Mouse (Mus musculus): ENCODE measurements around the gene Aldh3b1.

The Aldh3b1 gene

GRCm38 (mm10) chr19:3910206-3910605 lies 19.4 kb downstream of the Aldh3b1 start:
- DNase-seq (ENCODE audit: low spot score): no peak

- DNase-seq (ENCODE audit: low spot score): no peak
Observed at GRCm38 (mm10) chr19:3907876-3908660, 21.5 kb downstream of the Aldh3b1 start.

GRCm38 (mm10) chr19:3906795-3907786 lies 22.5 kb downstream of the Aldh3b1 start, which contains the start of gene Tcirg1:
Gene Tcirg1, minus strand, starts transcription at chr19:3907133.
- no peak for DNase-seq (ENCODE audit: low spot score)

- DNase-seq (ENCODE audit: low spot score): no peak
Observed at GRCm38 (mm10) chr19:3906326-3906725, 23.3 kb downstream of the Aldh3b1 start.

GRCm38 (mm10) chr19:3905261-3905969 lies 24.2 kb downstream of the Aldh3b1 start:
- DNase-seq (ENCODE audit: low spot score): no peak

- no peak for DNase-seq (ENCODE audit: low spot score)
Observed at GRCm38 (mm10) chr19:3904363-3904675, 25.3 kb downstream of the Aldh3b1 start.

GRCm38 (mm10) chr19:3903648-3904362 lies 25.8 kb downstream of the Aldh3b1 start:
- DNase-seq (ENCODE audit: low spot score): no peak

- no peak for DNase-seq (ENCODE audit: low spot score)
Observed at GRCm38 (mm10) chr19:3902966-3903365, 26.6 kb downstream of the Aldh3b1 start.

GRCm38 (mm10) chr19:3899618-3900017 lies 30.0 kb downstream of the Aldh3b1 start:
- no peak for DNase-seq (ENCODE audit: low spot score)

GRCm38 (mm10) chr19:3898952-3899351 lies 30.7 kb downstream of the Aldh3b1 start:
- no peak for DNase-seq (ENCODE audit: low spot score)

GRCm38 (mm10) chr19:3897557-3897956 lies 32.1 kb downstream of the Aldh3b1 start:
- DNase-seq (ENCODE audit: low spot score): no peak

GRCm38 (mm10) chr19:3896208-3896607 lies 33.4 kb downstream of the Aldh3b1 start:
- no peak for DNase-seq (ENCODE audit: low spot score)

- no peak for DNase-seq (ENCODE audit: low spot score)
Observed at GRCm38 (mm10) chr19:3895171-3895631, 34.4 kb downstream of the Aldh3b1 start.

- no peak for DNase-seq (ENCODE audit: low spot score)
Observed at GRCm38 (mm10) chr19:3894294-3894693, 35.3 kb downstream of the Aldh3b1 start.

- no peak for DNase-seq (ENCODE audit: low spot score)
Observed at GRCm38 (mm10) chr19:3893545-3894116, 36.0 kb downstream of the Aldh3b1 start.

- DNase-seq (ENCODE audit: low spot score): no peak
Observed at GRCm38 (mm10) chr19:3890181-3890580, 39.4 kb downstream of the Aldh3b1 start.

GRCm38 (mm10) chr19:3889096-3889495 lies 40.5 kb downstream of the Aldh3b1 start:
- no peak for DNase-seq (ENCODE audit: low spot score)

GRCm38 (mm10) chr19:3884325-3884990 lies 45.1 kb downstream of the Aldh3b1 start:
- no peak for DNase-seq (ENCODE audit: low spot score)

- DNase-seq (ENCODE audit: low spot score): no peak
Observed at GRCm38 (mm10) chr19:3882214-3882613, 47.4 kb downstream of the Aldh3b1 start.

GRCm38 (mm10) chr19:3880054-3880848 lies 49.4 kb downstream of the Aldh3b1 start:
- no peak for DNase-seq (ENCODE audit: low spot score)
